Mouse (Mus musculus) cerebellum, adult 2 months (tissue): ENCODE results near the gene Skap2. TPM values are rescaled to one million over a fixed set of nuclear protein-coding genes. Genes with fewer than 3 reads are reported as not detected.

ENCODE experiments used
- DNase-seq, 2 experiments: peaks; one replicate each; pipeline ENCODE4 v3.0.0; 2021
- H3K27ac ChIP-seq: fragments of 200-500 bp; 2 replicates; pipeline ENCODE4 v1.5.1; 2012; ENCODE audit warnings: low read length, control low read depth, inconsistent platforms; ENCODE audit not compliant: insufficient read depth
- H3K27me3 ChIP-seq: fragments of 200-500 bp; 2 replicates; pipeline ENCODE4 v1.6.1; 2012; ENCODE audit warnings: inconsistent platforms, mild to moderate bottlenecking, low read length, moderate library complexity; ENCODE audit not compliant: control insufficient read depth, insufficient read depth
- H3K4me1 ChIP-seq: fragments of 200-500 bp; 2 replicates; pipeline ENCODE4 v1.6.1; 2011; ENCODE audit warnings: low read length; ENCODE audit not compliant: control insufficient read depth, insufficient read depth
- H3K4me3 ChIP-seq: fragments of 200-500 bp; replicated peaks from 2 replicates; pipeline ENCODE3; 2011; ENCODE audit warnings: mild to moderate bottlenecking, low read depth, low read length, control low read depth; ENCODE audit not compliant: insufficient read depth
- CTCF ChIP-seq: fragments of 200-500 bp; IDR thresholded peaks from 2 replicates; pipeline ENCODE4 v1.5.1; 2011; ENCODE audit warnings: low read depth, mild to moderate bottlenecking, control low read depth, low read length, moderate library complexity, borderline replicate concordance; ENCODE audit not compliant: insufficient read depth
- POLR2A ChIP-seq: fragments of 200-500 bp; IDR thresholded peaks from 2 replicates; pipeline ENCODE4 v1.6.1; 2011; ENCODE audit warnings: low read length, control low read depth, borderline replicate concordance; ENCODE audit not compliant: insufficient read depth
- WGBS: fragments of 180-500 bp; shearing (Covaris S2); methylation state at CpG from one replicate; pipeline ENCODE4 v1.1.7; 2018; 5-methylcytosine and 5-hydroxymethylcytosine counted together
- polyA plus RNA-seq: library from polyadenylated mRNA; depleted of rRNA; stranded (reverse); fragments of >200 nt; gene quantifications from 2 replicates; pipeline ENCODE4 v1.2.3, GENCODE M21; 2012

Skap2 gene
- polyA plus RNA-seq, 1 experiment: 19.2 TPM

DNA sequence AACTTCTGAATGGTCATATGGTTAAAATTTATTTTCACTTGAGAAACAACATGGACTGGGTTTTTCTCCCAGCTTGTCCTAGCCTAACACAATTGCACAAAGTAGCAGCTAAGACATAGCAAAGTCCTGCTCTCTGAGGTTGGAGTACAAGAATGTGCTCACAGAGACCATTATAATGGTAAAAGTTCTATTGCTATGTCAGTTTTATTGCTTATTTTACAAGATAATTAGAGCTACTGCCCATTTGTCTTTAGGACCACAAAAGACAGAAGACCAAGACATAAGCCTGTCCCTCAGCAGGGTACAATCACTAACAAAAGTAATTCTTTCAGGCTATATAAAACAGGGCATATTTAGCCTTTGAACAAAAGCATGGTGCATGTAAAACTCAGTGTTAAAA lies 64.7 kb downstream of the Skap2 start:
- no peak for TF ChIP-seq POLR2A
- TF ChIP-seq CTCF: no peak
- Histone ChIP-seq H3K4me3 (no peak overlapping the region), H3K27me3 (no peaks in the 10 kb centered on the region), H3K27ac (no peak overlapping the region), H3K4me1 (no peaks in the 10 kb centered on the region)
- no peak for DNase-seq

DNA sequence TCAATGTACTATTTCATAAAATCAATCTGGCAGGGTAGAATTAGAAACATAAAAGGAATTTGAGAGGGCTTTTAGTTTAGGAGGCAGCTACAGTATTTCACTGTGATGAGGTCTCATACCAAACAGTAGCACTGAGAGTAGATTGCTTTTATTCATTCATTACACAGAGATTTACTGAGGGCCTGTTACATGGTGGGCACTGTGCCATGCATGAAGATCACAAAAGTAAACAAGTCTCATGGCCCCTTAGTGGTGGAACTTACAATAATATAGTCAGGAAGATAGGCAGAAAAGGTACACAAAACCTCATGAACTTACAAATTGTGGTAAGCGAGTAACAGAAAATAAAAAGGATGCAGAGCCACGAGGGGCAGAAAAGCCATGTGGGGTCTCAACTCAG lies 67.4 kb downstream of the Skap2 start:
- Histone ChIP-seq H3K27ac (no peak overlapping the region), H3K4me1 (no peaks in the 10 kb centered on the region), H3K4me3 (no peak overlapping the region), H3K27me3 (no peaks in the 10 kb centered on the region)
- TF ChIP-seq POLR2A (no peak), CTCF (no peak)
- no peak for DNase-seq
- WGBS: 87% methylated on average over 2 of the region's 2 CpGs

DNA sequence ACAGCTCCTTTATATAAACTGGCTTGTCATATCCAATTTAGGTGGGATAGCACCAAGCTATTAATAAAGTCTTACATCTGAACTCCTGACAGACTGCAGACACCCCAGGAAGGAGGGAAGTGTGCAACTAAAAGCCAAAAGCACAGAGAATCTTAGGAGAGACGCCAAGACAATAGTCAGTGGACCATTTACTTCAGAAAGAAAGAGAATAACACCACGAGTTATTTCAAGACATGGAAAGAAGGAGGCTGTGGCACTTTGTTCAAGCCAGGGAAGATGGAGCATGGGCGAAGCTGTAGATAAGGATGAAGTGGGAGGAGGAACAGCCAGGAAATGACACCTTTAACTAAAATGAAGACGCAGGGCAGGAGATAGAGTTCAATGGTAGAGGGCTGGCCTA lies 78.4 kb downstream of the Skap2 start:
- WGBS: 31% methylated on average over 4 of the region's 4 CpGs
- Histone ChIP-seq H3K27me3 (no peaks in the 10 kb centered on the region; the same call in 1 of the 2 replicates), H3K4me1 (no peaks in the 10 kb centered on the region), H3K4me3 (no peak overlapping the region), H3K27ac (no peak overlapping the region)
- TF ChIP-seq CTCF: no peak
- no peak for TF ChIP-seq POLR2A
- DNase-seq: no peak

DNA sequence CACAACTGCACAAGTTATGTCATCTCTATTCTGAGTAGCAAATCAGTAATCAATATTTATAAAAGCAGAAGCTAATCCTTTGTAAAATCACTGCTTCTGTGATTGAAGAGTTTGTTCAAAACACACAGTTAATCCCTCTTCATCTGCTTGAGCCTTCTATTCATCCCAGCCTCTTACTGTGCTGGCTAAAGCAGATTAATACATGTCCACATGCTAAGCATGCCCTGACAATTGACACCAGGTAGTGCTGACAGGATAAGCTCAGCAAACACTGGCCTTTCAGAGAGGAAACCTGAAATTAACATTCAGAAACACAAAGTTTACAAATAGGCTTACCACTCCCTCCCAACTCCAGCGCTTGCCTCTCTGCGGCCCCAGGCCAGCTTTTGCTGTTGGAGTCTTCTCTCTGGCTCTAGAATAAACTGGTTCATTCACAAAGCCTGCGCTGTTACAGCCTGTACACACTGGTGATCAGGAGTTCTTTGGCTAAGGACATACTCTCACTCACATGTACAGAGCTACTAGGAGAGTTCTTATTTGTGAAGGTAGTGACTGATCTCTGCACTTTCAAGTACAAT lies 79.2 kb downstream of the Skap2 start:
- Histone ChIP-seq H3K4me1 (no peaks in the 10 kb centered on the region), H3K27ac (no peak overlapping the region), H3K27me3 (no peaks in the 10 kb centered on the region; the same call in 1 of the 2 replicates), H3K4me3 (no peak overlapping the region)
- 49% methylated on average over 3 of the region's 3 CpGs for WGBS
- DNase-seq: no peak
- TF ChIP-seq POLR2A (no peak), CTCF (no peak)

DNA sequence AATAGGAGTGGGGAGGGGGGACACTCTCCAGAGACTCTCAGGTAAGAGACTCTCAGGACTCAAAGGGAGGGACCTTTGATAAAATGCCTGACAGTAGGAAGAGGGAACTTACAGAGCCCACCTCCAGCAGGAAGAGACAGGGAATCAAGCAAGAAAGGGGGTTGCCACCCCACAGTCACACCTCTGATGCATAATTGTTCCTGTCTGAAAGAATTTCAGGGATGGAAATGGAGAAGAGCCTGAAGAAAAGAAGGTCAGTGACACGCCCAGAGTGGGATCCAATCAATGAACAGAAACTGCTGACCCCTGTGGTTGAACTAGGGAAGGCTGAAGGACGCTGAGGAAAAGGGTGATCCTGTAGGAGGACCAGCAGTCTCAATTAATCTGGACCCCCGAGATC lies 85.2 kb downstream of the Skap2 start:
- Histone ChIP-seq H3K27ac (no peak overlapping the region), H3K4me3 (no peak overlapping the region), H3K4me1 (no peaks in the 10 kb centered on the region), H3K27me3 (no peaks in the 10 kb centered on the region; the same call in 1 of the 2 replicates)
- DNase-seq: no peak
- TF ChIP-seq CTCF: no peak
- no peak for TF ChIP-seq POLR2A
- 65% methylated on average over 3 of the region's 3 CpGs for WGBS

DNA sequence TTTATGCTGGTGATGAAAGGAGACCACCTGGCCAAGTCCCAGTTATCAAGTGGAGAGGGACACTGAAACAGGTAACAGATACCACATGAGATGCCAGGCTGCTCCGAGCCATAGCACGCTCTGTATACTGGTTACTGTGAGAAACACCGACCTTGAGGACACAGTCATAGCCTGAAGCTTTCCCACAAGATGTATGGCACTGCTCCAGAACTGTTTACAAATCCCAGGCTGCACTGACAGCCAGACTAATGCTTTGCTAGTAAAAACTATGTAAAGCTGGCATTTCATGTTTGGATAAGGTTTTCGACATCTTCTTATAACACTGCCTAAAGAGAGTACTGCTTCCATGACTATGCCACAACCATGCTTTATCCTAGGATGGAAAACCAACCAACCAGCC lies 90.5 kb downstream of the Skap2 start:
- WGBS: 73% methylated on average over 4 of the region's 4 CpGs
- no peak overlapping the region for H3K4me3 ChIP-seq
- H3K4me1 ChIP-seq: no peaks in the 10 kb centered on the region
- no peaks in the 10 kb centered on the region for H3K27me3 ChIP-seq
- no peak for TF ChIP-seq CTCF
- TF ChIP-seq POLR2A: no peak
- DNase-seq: no peak
- H3K27ac ChIP-seq: no peak overlapping the region

DNA sequence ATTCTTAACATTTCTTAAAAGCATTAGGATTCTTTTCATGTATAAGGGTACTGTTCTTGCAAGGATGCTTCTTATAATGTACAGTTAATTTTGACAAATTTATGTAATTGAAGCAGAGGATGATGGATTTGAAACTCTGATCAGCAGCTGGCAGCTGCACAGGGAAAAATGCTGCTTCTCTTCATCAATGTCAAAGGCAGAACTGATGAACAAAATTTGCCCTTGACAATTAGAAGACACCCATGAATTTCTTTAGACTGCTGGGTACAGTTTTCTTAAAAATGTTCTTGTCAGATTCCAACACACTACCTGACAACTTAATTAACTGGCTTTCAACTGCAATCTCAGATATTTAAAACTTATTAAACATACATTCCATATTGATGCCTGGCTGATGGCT lies 103.9 kb downstream of the Skap2 start:
- Histone ChIP-seq H3K4me1 (no peaks in the 10 kb centered on the region), H3K27me3 (no peaks in the 10 kb centered on the region)
- TF ChIP-seq CTCF: no peak
- TF ChIP-seq POLR2A: no peak

DNA sequence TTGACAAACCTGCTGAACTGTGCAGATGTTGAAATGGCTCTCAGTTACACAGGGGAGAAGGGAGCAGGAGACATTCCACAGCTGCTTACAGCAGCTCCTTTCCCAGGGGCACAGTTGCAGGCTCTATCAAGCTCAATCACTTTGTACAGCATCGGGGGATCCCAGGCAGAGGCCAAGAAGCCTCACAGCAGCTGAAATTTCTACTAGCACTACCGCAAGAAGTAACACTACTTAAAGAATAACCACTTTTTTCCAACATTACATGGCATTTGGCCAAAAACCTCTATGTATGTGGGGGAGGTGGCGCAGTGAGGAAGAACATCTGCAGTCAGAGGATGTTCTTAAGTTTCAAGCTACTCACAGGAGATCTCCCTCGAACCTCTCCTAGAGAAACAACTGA lies 106.7 kb downstream of the Skap2 start:
- no peak for TF ChIP-seq CTCF
- TF ChIP-seq POLR2A: no peak
- WGBS: 80% methylated on average over 4 of the region's 4 CpGs
- Histone ChIP-seq H3K4me3 (no peak overlapping the region), H3K4me1 (no peaks in the 10 kb centered on the region), H3K27me3 (no peaks in the 10 kb centered on the region), H3K27ac (no peak overlapping the region)
- DNase-seq: no peak

More for the DNA sequence above, 103.9 kb downstream of the Skap2 start:
- no peak overlapping the region for H3K27ac ChIP-seq
- no peak for DNase-seq
- no peak overlapping the region for H3K4me3 ChIP-seq
